Mouse (Mus musculus) neutrophil, adult 5-6 weeks (primary cell): Measurements from ENCODE around the gene Omg. TPM values are rescaled to one million over a fixed set of nuclear protein-coding genes. Genes with fewer than 3 reads are reported as not detected.

Experiments
- ATAC-seq: fragments of 151-379, 151-347 bp; 2 replicates; pipeline ENCODE4 v1.8.0; 2017; ENCODE audit warnings: mild to moderate bottlenecking, moderate TSS enrichment; ENCODE audit not compliant: insufficient number of reproducible peaks, poor library complexity, low FRiP score, severe bottlenecking; ENCODE audit errors: extremely low read depth
- total RNA-seq: library from RNA; stranded (forward); fragments of 200-1000 nt; gene quantifications from 2 replicates; pipeline ENCODE4 v1.2.3, GENCODE M21; 2017

The Omg gene
- total RNA-seq, result 0.74 and 1.3 TPM in 2 replicates

GRCm38 (mm10) chr11:79503845-79504244, at the start of gene Omg:
Omg (minus strand) TSS chr11:79504084.
- no peak for ATAC-seq

- ATAC-seq, result no peak
Observed at GRCm38 (mm10) chr11:79552622-79553021, 48.7 kb upstream of the Omg start.

DNA sequence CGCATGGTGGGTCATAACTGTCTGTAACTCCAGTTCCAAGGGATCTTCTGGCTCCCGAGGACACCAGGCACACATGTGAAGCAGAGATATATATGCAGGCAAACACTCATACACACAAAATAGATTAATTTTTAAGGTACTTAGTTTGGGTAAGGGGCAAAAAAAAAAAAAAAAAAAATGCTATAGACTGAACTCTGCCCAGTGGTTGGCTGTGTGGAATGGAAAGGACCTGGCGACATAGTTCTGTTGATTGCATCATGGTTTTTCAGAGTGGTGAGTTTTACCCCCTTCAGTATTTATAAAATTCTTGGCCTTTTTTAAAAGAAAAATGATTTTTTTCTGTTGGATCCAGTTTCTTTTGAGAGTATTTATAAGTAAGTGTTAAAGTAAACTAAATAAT, 32.4 kb upstream of the Omg start:
- ATAC-seq, result no peak

DNA sequence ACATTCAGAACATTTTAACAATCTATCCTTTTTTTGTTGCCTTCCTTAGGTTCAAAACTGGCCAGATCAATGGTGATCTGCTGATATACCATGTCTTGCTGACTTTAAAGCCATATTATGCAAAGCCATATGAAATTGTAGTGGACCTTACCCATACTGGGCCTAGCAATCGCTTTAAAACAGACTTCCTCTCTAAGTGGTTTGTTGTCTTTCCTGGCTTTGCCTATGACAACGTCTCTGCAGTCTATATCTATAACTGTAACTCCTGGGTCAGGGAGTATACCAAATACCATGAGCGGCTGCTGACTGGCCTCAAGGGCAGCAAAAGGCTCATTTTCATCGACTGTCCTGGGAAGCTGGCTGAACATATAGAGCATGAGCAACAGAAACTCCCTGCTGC, 31.7 kb upstream of the Omg start:
- ATAC-seq, result no peak

DNA sequence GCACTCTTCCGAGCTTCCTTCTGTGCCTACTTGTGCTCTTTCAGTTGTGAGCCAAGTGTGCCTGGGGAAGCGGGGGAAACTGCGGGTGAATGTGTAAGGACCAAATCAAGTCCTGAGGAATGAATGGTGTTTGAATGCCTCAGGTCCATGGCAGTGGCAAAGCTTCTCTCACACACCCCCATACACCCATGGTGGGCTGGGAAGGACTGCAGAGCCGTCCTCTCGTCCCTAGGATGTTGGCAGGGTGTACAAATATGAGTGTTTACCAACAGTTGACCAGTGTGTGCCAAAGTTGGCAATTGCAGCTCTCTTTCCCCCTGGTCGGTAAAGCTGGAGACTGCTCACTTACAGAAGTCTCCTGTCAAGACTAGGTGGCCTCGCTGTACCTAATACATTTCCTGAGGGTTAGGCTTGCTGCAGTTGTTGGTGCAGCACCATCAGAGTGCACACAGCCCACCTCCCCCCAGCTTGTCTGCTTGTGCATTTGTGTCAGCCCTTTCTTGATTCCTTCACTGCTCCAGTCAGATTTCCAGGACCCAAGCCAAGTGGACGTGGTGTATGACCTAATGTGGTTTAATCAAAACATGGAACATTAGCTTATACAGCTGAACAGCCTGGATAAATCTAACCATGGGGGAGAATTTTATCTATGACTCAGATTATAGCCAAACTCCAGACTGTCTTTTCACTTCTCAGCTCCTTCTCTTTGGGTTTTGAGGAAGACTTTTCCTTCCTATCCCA, 30.2 kb upstream of the Omg start:
- no peak for ATAC-seq

GRCm38 (mm10) chr11:79533311-79533710, 29.4 kb upstream of the Omg start:
- ATAC-seq, result no peak

GRCm38 (mm10) chr11:79531485-79531884, 27.6 kb upstream of the Omg start:
- no peak for ATAC-seq

- ATAC-seq, result no peak
Observed at GRCm38 (mm10) chr11:79530774-79531173, 26.9 kb upstream of the Omg start.

- ATAC-seq, result peak; percentile 39
Observed at GRCm38 (mm10) chr11:79530333-79530761, 26.5 kb upstream of the Omg start, which contains the start of the genes Evi2 and Evi2a. Evi2 (minus strand) TSS chr11:79530589. Evi2a (minus strand) TSS chr11:79530609.

GRCm38 (mm10) chr11:79529736-79530135, 25.9 kb upstream of the Omg start:
- ATAC-seq, result no peak

- ATAC-seq, result no peak
Observed at GRCm38 (mm10) chr11:79529226-79529625, 25.3 kb upstream of the Omg start.

DNA sequence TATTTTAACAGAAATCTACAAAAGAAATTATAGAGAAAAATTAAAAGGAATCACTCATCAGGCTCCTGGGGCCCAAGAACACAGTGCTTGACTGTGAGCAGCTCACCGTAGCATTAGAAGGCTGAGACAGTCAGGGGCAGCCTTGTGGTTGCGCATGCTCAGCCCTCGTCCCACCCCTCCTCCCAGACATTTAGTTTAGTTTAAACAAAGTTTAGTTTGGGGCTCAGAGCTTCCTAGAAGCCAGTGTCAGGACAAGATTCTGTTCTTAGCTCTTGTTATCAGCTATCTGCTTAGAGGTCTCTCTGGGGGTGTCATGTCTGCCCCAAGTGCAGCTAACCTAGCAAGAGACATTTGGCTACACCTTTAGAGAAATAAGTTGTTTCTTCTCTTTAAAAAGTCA, 24.7 kb upstream of the Omg start:
- no peak for ATAC-seq

DNA sequence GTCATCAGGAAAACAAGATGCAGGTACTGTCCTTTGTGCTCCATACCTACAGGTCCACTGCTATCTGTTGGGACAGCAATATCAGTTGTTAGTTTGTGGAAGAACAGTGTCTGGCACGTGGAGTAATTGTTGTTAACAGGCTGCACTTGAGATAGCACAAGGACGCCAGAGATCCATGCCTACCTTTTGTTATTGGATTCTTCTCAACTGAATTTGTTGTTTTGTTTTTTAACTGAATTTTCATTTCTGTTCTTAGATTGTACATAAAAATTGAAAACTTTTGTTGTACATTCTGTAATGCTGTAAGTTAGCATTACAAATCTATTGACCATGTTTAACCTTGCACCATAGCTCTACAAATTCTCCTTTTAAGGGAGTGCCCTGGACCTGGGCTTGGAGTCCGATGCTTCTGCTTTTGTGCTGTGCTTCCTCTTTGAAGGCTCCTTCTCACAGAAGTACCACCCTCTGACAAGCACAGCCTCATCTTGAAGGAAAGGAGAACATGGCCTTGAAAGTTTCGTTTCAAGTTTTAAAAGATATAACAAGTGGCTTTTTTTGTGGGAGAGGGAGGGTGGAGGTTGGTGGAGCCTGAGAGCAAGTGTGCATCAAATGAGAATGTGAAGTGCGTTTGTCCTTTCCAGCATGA, 24.0 kb upstream of the Omg start:
- ATAC-seq, result peak; percentile 79

GRCm38 (mm10) chr11:79527015-79527738, 23.3 kb upstream of the Omg start:
- ATAC-seq, result no peak; the same call in 1 of the 2 replicates

- ATAC-seq, result no peak
Observed at GRCm38 (mm10) chr11:79526549-79526948, 22.7 kb upstream of the Omg start.

DNA sequence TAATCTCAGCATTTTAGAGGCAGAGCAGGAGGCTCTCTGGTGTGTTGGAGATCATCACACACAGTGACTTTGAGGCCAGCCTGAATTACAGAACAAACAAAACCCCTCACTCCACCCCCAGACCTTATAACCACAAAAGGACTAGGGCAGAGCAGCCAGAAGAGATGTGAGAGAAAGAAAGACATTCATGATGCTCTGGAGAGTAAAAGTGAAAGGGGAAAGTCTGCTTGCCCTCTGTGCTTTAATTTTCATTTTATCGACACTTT, 20.4 kb upstream of the Omg start:
- no peak for ATAC-seq

- 0 out of 2 replicates have a peak, but pooled peaks have one; percentile 25 for ATAC-seq
Observed at GRCm38 (mm10) chr11:79523560-79524309, 19.9 kb upstream of the Omg start, which contains the start of gene Evi2b. Evi2b (minus strand) TSS chr11:79523762.

DNA sequence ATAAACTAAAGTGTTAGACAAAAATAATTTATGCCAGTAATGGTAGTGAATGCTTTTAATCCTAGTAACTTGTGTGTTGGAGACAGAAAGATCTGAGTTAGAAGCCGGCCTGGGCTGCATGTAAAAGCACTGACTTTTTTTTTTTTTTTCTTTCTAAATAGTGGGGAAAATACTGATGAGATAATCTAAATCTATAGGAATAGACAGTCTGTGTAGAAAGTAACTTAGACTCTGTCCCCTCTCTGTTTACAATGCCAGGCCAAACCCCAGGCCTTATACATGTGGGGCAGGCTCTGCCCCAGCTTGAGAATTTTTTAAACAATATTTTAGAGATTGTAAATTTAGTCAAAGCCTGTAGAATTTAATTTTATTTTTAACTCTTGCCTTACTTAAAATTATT, 19.1 kb upstream of the Omg start:
- ATAC-seq, result no peak

- no peak for ATAC-seq
Observed at GRCm38 (mm10) chr11:79521930-79522329, 18.0 kb upstream of the Omg start.
